Mouse (Mus musculus): ENCODE measurements around the gene Irak2. TPM values are rescaled to one million over a fixed set of nuclear protein-coding genes. Genes with fewer than 3 reads are reported as not detected.
A peak's percentile ranks its signal among the peaks of the same experiment; 100 is the strongest.
"Not testable (repeated sequence)": the region's sequence is repeated elsewhere in the genome, so short reads cannot be mapped to it uniquely, and the experiment has no call there.

The Irak2 gene
- polyA plus RNA-seq, 1 experiment from 2014 or later = 34.6 TPM

DNA sequence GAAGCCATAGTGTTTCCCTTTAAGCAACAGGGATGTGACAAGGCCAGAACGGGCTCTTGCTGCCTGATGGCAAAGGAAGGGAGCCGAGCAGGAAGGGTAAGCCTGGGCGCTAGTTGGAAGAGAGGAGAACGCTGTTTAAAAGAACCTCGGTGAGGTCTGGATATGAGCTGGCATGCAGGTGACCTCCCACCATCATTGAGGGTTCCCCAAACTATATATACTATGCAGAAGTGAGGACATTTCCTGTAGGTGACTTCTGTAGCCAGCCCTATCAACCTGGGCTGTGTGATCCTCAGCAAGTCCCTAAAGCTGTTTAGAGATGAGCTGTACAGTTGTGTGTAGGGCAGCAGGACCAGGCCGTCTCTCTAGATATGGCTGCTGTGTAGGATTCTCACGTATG lies 26.0 kb downstream of the Irak2 start:
- ATAC-seq (no peak), DNase-seq (ENCODE audit: low read depth, low spot score) (no peak)
- TF ChIP-seq CTCF (IDR thresholded peaks at IDR 0.05) = no peak
- in situ Hi-C loops (cut with MboI; ENCODE audit: low pct_unique_long_range_greater_than_20kb) = no loop called here
- ChIA-PET POLR2A (interaction anchor here (0.6 kb wide), 1 partner anchor 18 kb away, joined by 3 read pairs; no protein-coding TSS in a partner anchor), CTCF (interaction anchor here (1.1 to 1.8 kb wide), 2 partner anchors 17 to 25 kb away, joined by 3 to 12 read pairs; partner anchors contain the start of gene Irak2)
- H3K27me3 ChIP-seq = no peaks in the 10 kb centered on the region

DNA sequence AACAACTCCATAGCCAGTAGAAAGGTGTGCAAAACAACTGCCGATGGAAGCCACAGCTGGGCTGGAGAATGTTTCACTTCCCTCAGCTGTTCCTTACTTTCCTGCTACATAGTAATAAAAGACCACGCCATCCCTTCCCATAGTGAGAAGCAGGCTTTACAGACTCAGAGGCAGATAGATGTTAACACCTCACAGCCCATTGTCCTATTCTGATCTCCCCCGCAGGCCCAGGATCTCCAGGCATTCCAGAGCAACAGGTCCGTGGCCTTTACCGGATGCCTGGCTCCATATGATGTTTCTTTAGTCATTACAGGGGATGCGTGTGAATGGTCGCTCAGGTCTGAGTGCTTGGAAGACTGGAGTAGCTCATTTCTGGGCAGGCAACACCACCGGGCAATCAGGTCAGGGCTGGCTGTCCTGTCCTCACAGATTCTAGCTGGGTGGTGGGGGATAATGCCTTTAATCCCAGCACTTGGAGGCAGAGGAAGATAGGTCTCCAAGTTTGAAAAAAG lies 29.4 kb downstream of the Irak2 start:
- ATAC-seq = no peak
- H3K27me3 ChIP-seq = no peaks in the 10 kb centered on the region
- no peak for DNase-seq (ENCODE audit: low read depth, low spot score)
- POLR2A ChIA-PET = no interaction called here
- no peak for TF ChIP-seq CTCF (IDR thresholded peaks at IDR 0.05)
- in situ Hi-C loops (cut with MboI; ENCODE audit: low pct_unique_long_range_greater_than_20kb) = no loop called here
- CTCF ChIA-PET = interaction anchor here (0.7 to 1.7 kb wide), 2 partner anchors 27 to 30 kb away, joined by 3 read pairs; no protein-coding TSS in a partner anchor

DNA sequence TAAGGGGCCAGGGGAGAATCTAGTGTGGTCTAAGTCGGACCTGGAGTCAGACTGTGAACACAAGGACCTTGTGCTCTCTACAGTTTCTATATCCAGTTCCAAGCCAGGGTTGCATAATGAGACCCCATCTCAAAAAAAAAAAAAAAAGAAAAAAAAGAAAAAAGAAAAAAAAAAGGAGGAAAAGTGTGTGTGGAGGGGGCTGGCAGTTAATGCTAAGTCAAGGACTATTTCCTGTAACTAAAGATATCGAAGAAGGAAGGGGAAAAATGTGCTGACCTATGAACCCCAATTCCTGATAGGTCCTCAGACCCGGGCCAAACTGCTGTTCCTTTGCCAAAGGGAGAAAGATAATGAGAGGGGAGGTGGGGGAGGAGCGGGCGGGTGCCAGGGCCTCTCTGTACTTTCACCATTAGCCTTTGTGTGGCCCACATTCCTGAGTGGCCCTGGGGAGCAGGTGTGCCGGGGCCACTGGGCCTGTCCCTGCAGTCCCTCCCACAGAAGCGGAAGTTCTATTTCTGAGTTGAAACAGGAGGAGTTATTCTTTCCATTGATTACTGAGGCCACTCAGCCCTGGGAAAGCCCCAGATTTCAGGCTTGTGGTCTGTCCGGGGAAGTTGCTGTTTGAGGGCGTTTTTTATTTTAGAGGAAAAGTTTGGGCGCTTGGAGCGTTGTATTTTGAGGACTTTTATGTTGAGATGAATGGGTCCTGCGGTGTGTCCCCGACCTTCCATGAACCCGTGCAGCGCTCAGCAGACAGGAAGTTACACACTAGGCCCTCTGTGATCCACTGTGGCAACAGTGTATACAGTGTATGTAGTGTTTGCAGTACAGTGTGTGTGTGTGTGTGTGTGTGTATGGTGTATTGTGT lies 30.3 kb downstream of the Irak2 start:
- CTCF ChIA-PET = no interaction called here
- DNase-seq (ENCODE audit: low read depth, low spot score) (no peak), ATAC-seq (no peak)
- no peaks in the 10 kb centered on the region for H3K27me3 ChIP-seq
- no peak for TF ChIP-seq CTCF (IDR thresholded peaks at IDR 0.05)
- in situ Hi-C loops (cut with MboI; ENCODE audit: low pct_unique_long_range_greater_than_20kb) = no loop called here
- POLR2A ChIA-PET = no interaction called here

DNA sequence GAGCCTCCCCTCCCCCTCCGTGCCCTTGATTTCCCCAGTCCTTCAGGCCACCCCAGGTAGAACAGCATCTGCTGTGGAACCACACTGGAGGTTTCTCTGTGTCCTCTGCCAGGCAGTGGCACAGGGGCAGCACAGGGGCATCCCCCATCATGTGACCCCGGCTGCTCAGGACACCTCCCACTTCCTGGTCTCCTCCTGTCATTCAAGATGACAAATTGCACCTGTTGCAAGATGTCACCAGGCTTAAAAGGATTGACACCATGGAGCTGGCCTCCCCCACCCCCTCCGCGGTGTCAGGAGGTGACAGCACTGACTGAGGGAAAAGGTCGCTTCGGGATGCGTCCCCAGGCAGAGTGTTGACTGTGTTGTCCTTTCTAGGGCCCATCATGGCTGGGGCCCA lies 31.6 kb downstream of the Irak2 start:
- TF ChIP-seq CTCF (IDR thresholded peaks at IDR 0.05) = no peak
- ChIA-PET CTCF (interaction anchor here (1.8 to 2.5 kb wide), 2 partner anchors 9 to 31 kb away, joined by 4 to 8 read pairs; partner anchors contain the start of gene Irak2), POLR2A (no interaction called here)
- in situ Hi-C loops (cut with MboI; ENCODE audit: low pct_unique_long_range_greater_than_20kb) = no loop called here
- DNase-seq (ENCODE audit: low read depth, low spot score) (no peak), ATAC-seq (no peak)
- no peaks in the 10 kb centered on the region for H3K27me3 ChIP-seq

DNA sequence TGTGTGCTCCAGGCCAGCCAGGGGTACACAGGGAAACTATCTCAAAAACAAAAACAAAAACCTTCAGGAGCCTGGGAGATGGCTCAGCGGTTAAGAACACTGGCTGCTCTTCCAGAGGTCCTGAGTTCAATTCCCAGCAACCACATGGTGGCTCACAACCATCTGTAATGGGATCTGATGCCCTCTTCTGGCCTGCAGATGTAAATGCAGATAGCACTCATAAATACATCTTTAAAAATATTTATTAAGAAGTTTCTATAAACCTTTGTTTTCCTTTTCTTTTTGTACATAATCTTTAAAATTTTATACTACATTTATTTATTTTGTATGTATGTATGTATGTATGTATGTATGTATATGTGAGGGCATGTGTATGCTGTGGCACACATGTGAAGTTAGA lies 33.8 kb downstream of the Irak2 start:
- ATAC-seq; POLR2A ChIA-PET; DNase-seq (ENCODE audit: low read depth, low spot score); H3K27me3 ChIP-seq; in situ Hi-C loops (cut with MboI; ENCODE audit: low pct_unique_long_range_greater_than_20kb): not testable (repeated sequence)
- CTCF ChIA-PET = interaction anchor here (2.5 kb wide), 1 partner anchor 11 kb away, joined by 8 read pairs; no protein-coding TSS in a partner anchor

DNA sequence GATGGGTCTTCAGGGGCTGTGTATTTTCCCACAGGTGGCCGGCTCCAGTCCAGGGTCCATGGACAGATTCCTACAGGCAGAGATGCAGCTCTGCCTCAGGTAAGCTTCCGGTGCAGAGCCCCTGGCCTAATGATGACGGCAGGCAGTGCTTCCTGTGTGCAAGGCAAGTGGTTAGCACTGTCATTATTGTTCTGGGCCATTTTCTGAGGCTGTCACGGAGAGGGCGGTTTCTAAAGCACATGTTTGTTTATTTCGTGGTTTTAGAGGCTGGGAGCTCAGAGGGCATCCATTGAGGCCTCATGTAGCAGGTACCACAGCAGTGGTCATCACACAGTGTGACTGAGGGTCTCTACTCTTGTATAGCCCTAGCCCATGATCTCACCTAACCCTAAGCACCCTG lies 34.7 kb downstream of the Irak2 start:
- DNase-seq (ENCODE audit: low read depth, low spot score) (no peak), ATAC-seq (no peak)
- POLR2A ChIA-PET = no interaction called here
- no peaks in the 10 kb centered on the region for H3K27me3 ChIP-seq
- CTCF ChIA-PET = interaction anchor here (1.9 kb wide), 1 partner anchor 35 kb away, joined by 7 read pairs; the partner anchor contains the start of gene Irak2
- in situ Hi-C loops (cut with MboI; ENCODE audit: low pct_unique_long_range_greater_than_20kb) = no loop called here
- TF ChIP-seq CTCF (IDR thresholded peaks at IDR 0.05) = no peak

DNA sequence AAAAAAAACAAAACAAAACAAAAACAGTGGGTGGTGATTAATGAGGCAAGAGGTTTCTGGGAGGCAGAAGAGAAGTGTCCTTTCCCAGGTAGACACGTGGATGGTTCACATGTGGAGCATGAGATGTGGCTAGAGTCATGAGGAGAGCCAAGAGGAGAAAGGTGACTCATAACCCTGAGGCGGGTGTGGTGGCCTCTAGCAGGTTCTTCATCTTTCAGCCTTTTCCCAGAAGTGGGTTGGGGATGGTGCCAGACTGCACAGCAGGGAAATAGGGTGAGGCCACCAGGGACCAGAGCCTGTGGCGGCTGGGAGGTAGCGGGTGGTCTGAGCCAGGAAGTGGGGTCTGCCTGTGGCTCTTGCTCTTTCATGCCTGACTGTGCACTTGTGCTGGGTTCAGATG lies 37.0 kb downstream of the Irak2 start:
- ATAC-seq (peak; percentile 88), DNase-seq (ENCODE audit: low read depth, low spot score) (peak; percentile 83)
- CTCF ChIA-PET = interaction anchor here (1.4 to 1.9 kb wide), 2 partner anchors 37 kb away, joined by 7 read pairs; partner anchors contain the start of gene Irak2
- H3K27me3 ChIP-seq = no peaks in the 10 kb centered on the region
- in situ Hi-C loops (cut with MboI; ENCODE audit: low pct_unique_long_range_greater_than_20kb) = no loop called here
- TF ChIP-seq CTCF (IDR thresholded peaks at IDR 0.05) = no peak
- POLR2A ChIA-PET = no interaction called here

DNA sequence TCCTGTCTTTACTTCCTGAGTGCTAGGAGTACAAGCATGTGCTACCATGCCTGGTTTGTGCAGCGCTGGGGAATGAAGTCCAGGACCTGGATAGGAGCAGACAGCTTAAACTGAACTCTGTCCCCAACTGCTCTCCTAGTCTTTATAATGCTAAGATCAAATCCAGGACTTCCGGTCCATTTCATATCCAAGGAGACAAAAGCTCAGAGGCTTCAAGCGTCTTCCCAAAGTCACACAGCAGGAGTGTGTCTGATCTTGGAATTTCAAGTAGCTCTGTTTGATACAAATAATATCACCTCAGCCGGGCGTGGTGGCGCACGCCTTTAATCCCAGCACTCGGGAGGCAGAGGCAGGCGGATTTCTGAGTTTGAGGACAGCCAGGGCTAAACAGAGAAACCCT lies 37.7 kb downstream of the Irak2 start:
- ChIA-PET CTCF (interaction anchor here (1.4 kb wide), 2 partner anchors 31 to 38 kb away, joined by 3 to 7 read pairs; partner anchors contain the start of gene Irak2), POLR2A (interaction anchor here (0.6 kb wide), 1 partner anchor 1302 kb away, joined by 3 read pairs; no protein-coding TSS in a partner anchor)
- in situ Hi-C loops (cut with MboI; ENCODE audit: low pct_unique_long_range_greater_than_20kb) = no loop called here

DNA sequence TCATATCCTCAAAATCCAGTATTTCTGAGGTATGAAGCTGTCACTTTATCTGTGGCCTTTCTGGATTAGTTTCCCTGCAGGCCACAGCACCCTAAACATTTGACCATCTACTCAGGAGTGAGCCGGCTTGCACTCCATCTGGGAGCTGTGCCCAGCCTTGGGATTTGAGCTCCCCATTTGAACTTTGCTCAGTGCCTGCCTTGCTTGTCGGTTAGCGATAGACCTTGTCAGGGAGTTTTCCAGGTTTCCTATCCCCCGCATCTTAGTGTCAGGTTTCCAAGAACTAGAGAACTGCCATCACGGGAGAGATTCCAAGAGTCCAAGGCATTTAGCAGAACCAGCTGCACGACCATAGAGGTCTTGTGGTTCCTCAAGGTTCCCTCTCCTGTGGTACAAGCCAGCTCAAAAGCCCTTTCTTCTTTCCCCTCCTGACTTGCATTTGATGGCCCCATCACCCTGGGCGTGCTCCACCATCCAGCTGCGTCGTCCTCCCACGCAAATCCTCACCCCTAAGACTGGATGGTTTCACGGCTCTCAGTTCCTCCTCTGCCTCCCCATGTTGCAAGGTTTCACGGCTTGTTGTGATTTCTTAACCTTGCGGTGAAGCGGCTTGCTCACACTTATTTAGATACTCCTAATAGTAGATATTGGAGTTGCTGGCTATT lies 38.9 kb downstream of the Irak2 start:
- POLR2A ChIA-PET = no interaction called here
- no peaks in the 10 kb centered on the region for H3K27me3 ChIP-seq
- ATAC-seq (no peak), DNase-seq (ENCODE audit: low read depth, low spot score) (no peak)
- no peak for TF ChIP-seq CTCF (IDR thresholded peaks at IDR 0.05)
- in situ Hi-C loops (cut with MboI; ENCODE audit: low pct_unique_long_range_greater_than_20kb) = no loop called here
- CTCF ChIA-PET = interaction anchor here (1.4 to 3.2 kb wide), 2 partner anchors 32 to 39 kb away, joined by 3 to 17 read pairs; partner anchors contain the start of gene Irak2

More for the DNA sequence above, 37.7 kb downstream of the Irak2 start:
- no peaks in the 10 kb centered on the region for H3K27me3 ChIP-seq
- TF ChIP-seq CTCF (IDR thresholded peaks at IDR 0.05) = no peak
- no peak for DNase-seq (ENCODE audit: low read depth, low spot score)
- no peak for ATAC-seq

DNA sequence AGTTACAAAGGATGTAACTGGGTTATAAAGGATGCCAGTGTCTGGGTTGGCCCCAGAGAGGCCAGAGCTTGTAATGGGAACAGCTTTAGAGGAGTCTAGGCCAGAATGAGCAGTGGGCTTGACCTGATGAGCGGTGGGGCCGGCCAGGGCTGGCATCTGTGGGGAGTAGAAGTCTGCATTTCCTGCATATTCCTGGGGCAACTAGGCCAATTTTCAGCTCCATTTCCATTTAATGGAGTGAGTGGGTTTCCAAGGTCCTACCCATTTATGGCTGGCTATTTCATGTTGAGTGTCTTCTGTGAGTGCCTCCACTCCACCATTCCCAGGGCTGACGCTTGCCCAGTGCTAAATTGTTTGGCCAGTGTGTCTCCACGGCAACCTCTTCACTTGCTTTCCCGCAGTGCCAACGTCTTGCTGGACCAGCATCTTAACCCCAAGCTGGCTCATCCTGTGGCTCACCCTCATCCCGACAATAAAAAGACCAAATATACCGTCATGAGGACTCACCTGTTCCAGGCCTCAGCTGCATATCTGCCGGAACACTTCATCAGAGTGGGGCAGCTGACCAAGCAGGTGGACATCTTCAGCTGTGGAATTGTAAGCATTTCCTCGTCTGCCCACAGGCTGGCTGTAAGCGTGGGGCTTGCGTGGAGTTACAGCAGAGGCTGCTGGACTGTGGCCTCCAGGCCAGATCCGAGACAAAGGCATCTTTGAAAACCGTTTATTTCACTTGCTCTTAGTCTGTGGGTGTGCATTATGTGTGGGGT lies 40.2 kb downstream of the Irak2 start:
- H3K27me3 ChIP-seq = no peaks in the 10 kb centered on the region
- ATAC-seq (no peak), DNase-seq (ENCODE audit: low read depth, low spot score) (no peak)
- POLR2A ChIA-PET = no interaction called here
- in situ Hi-C loops (cut with MboI; ENCODE audit: low pct_unique_long_range_greater_than_20kb) = no loop called here
- no peak for TF ChIP-seq CTCF (IDR thresholded peaks at IDR 0.05)
- CTCF ChIA-PET = interaction anchor here (3.2 kb wide), 1 partner anchor 40 kb away, joined by 17 read pairs; the partner anchor contains the start of gene Irak2

All from Patski (cell line).